Mouse (Mus musculus) urinary bladder, postnatal 36 days (tissue): ENCODE measurements around the gene Lipe.
A peak's percentile ranks its signal among the peaks of the same experiment; 100 is the strongest.

Experiments
- DNase-seq, 2 experiments: peaks; one replicate each; pipeline ENCODE4 v3.0.0; 2022; ENCODE audit warnings: low spot score in 2 of 2, mixed read lengths in 1 of 2

Lipe gene

DNA sequence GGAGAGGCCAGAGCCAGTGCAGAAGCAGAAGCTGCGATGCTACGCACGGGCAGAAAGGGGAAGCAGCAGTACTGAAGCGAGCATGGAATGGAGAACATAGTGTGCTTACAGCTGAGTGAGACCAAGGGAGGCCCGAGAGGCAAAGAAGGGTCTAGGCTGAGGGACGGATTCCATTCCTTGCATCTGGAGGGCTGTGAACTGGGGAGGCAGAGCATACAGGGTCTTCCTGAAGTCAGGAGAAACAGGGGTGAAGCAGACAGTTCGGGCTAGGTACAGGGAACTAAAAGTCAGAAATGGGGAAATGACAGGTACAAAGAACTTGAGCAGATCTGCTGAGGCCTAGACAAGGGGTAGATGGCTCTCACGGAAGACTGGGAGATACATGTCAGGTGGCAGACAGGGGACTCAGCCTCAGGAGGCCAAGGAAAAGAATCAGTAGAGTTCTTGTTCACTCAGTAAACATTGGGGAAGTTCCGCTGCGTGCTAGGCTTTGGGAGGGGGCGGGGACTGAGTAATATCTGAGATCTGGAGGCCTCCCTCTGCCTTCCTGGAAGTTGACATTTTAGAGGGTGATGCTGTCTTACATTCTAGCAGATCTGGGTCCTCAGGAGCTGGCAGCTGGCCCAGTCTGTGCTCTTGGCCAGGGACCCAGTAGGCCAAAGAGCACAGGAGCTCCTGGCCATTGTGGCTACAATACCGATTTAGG, 12.5 kb downstream of the Lipe start:
- peak; percentile 63 to 84 for DNase-seq

DNA sequence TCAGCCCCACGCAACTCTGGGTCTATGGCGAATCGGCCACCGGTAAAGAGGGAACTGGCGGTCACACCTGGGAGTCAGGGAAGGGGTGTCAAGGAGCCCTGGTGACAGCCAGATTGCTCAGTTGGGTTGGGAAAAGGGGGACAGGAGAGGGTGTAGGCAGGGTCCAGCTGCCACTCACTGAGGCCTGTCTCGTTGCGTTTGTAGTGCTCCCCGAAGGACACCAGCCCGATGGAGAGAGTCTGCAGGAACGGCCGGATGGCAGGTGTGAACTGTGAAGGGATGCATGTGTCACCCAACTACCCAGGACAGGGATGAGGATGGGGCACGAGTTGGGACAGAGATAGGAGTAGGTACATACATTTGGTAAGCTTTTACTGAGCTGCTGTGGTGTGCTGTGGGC, 13.3 kb downstream of the Lipe start:
- DNase-seq: no peak

DNA sequence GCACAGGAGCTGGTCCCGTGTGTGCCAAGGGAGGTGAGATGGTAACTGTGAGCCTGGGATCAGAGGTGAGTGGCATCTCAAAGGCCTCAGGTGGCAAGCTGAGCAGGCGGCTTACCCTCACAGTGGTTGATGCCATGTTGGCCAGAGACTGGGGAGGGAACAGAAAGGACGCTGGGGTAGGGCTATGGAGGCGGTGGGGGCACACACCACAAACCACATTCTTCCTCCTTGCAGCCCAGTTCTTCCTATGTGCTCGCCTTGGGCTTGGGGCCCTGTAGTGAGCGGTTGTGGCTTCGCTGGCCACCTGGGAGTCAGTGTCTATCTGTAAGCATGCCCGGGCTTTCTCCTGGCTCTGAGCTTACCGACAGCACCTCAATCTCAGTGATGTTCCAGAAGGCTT, 13.7 kb downstream of the Lipe start:
- no peak for DNase-seq

DNA sequence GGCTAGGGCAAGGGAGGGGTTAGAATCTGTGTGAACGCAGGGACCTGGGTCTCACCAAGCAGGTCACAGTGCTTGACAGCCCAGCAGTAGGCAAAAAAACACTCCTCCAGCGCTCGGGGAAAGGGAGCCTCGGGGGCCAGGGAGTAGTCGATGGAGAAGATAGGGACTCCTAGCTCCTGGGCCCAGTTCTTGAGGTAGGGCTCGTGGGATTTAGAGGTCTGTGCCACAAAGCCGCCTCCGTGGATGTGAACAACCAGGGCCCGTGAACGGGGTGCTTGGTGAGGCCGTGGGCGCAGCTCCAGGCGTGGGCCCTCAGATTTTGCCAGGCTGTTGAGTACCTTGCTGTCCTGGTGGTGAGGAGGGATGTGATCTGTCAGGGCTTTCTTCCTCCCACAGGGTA, 14.2 kb downstream of the Lipe start:
- no peak for DNase-seq

DNA sequence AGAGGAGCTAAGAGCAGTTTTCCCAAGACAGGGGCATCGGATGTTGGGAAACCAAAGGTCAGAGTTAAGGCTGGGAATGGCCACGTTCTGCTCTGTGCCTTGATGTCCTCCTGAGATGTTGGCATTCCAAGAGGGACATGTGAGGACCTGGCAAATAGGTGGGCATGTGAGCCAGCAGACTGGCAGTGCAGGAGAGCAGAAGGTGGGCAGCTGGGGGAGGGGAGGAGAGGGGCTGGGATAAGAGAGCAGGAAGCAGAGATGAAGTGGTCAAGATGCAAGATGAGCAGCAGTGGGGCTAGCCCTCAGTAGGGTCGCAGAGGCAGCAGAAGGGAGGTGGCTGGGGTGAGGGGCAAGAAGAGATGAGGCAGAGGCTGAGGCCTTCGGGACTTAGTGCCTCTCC, 14.6 kb downstream of the Lipe start:
- no peak for DNase-seq

DNA sequence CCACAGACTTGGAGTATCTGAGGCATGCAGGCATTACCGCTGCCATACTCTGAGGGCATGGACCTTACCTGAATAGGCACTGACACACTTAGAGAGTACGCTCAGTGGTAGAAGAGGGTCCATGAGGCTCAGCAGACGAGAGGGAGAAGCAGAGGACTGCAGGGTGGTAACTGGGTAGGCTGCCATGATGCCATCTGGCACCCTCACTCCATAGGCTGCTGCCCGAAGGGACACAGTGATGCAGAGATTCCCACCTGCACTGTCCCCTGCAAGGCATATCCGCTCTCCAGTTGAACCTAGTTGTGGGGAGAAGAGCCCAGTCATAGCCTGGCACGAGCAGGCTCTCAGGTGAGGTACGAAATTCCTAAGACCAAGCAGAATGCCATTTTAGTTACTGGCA, 15.1 kb downstream of the Lipe start:
- DNase-seq: no peak

DNA sequence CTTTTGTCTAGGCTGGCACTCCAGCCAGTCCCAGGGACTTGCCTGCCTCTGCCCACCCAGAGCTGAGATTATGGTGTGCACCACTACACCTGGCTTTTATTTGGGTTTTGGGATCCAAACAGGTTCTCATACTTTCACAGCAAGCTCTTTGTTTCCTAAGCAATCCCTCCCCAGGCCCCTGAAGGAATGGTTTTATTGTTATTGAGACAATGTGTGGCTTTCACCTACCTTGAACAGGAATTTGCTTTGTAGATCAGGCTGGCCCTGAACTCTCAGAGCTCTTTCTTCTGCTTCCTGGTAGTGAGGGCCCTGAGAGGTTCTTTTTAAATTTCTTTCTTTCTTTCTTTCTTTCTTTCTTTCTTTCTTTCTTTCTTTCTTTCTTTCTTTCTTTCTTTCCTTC, 16.0 kb downstream of the Lipe start:
- no peak for DNase-seq

DNA sequence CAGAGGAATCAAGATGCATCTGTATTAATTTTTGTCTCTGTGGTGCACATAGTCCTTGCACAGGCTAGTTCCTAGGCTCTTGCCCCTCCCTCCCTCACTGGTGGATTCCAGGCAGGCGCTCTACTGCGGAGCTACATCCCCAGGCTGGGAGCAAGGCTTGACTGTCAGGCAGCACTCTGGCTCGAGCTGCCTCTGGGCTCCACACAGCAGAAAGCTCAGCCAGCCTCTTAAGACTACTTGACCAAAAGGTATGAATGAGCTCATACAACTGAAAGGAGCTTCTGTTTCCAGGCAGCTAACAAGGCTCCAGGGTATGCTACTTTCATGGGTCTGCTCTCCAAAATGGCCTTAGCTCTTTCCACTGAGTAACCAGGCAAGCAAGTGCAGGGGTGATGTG, 17.2 kb downstream of the Lipe start:
- DNase-seq: no peak

DNA sequence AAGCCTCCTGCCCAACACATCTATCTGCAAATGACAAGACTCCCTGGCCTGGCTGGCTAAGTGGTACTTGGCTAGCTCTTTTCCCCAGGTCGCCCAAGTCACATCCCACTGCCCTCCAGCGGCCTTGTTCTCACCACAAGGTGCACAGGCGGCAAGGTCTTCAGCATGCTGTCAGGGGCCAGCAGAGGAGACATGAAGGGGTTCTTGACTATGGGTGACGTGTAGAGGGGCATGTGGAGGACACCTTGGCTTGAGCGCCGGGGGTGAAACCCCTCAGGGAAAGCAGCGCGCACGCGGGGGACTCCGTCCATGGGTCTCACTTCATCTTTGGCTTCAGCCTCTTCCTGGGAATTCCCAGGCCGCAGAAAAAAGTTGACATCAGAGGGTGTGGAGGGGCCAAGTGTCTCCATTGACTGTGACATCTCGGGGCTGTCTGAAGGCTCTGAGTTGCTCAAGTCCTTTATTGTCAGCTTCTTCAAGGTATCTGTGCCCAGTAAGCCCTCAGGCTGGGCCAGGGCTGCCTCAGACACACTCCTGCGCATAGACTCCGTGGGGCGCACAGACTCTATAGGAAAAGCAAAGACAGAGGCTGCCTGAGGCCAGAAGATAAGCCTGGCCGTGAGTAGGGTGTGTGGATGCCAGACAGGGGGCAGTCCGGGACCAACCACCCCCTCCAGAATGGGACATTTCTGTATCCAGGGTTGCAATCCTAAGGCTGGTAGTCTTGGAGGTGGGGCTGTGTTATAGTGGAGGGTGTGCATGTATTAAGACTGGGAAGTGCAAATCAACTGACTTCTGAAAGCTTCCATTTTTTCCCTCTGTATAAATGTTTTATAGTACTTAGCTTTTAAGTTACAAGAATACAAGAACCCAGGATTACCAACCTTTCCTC, 17.9 kb downstream of the Lipe start:
- no peak for DNase-seq

DNA sequence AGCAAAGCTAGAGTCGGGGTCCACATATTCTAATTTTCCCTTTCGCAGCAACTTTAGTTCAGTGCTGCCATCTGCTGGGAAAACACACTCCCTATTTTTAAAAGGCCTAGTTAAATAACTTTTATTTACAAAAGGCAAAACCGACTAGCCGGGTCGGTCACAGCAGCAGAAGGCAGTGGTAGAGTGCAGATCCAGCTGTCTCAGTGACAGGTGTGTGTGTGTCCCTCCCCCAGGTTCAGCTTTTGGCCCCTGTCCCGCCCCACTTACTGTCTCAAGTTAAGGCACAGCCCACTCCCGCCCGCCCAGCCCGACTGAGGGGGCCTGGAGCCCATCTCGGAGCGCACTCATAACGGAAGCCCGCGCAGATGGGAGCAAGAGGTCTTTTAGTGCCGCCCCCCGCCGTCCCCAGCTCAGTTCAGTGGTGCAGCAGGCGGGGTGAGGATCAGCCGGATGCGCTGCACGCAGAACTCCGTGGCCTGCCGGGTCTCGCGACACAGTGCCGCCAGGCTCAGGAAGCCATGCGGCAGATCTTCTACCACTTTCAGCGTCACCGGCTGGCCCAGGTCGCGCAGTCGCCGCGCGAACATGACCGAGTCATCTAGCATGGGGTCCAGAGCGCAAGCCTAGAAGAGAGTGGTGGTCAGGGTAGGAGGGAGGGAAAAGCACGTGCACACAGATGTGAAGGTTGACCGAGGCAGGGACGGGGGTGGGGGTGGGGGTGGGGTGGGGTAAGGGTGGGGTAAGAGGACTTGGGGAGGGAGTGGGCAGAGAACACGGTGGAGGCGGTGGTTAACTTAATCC, 18.8 kb downstream of the Lipe start:
- DNase-seq: peak in 1 of 2 experiments; percentile 25

DNA sequence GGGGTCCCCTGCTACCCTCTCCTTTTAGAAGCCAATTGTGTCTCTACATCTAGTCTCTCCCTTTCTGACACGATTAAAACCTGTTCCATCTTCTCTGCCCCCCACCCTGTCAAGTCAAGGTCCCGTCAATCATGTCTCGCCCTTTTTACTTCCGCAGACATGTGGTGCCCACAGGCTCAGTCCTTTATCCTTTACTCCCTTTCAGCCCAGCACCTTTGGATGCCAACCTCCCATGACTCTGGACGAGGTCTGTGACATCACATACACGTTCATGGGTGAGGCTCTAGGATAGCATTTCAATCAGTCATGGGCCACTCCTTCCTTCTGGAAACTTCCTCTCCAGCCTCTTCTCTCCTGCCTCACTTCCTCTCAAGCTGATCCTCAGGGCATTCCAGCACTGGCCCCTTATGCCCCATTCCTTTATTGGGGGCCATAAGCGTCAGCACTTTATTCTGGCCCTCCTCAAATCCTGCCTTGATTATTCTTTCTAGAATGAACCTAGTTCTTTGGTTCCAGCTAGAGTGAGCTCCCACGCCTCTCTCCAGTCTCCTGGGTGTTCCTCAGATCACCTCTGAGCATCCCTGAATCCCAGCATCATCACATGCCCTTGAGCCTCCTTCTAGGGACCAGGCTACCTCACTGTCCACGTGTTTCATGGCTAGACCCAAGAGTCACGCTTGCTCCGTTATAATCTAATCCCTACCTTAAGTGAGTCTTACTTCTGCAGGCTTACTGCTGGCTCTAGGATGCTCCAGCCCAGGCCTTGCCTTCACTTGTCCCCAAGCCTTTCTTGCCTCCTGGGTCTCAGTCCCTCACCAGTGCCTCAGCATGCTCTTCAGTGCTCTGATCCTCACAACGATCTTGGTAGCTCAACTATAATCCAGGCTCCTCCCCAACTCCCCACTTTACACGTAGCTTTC, 20.1 kb downstream of the Lipe start:
- no peak for DNase-seq

DNA sequence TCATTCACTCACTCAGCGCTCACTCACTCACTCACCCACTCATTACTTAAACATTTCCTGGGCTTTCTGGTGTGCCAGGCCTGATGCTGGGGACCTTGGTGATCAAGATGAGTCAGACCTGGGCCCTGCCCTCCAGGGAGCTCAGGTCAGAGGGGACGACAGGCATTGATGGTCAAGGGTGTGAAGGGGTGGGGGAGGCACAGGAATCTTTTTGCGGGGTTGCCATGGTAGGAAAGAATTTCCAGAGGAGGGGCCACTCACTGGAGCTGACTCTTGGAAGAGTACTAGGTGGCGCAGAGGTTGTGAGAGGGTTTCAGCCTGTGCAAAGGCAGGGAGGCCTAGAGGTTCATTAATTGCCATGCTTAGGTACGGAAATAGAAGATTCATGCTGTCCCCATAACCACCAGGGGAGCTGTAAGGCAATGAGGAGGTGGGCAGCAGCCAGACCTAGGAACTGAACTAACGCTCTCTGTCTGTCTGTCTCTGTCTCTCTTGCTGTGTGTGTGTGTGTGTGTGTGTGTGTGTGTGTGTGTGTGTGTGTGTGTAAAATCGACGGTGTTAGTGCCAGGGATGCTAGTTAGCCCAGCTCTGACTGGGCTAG, 21.3 kb downstream of the Lipe start:
- no peak for DNase-seq

DNA sequence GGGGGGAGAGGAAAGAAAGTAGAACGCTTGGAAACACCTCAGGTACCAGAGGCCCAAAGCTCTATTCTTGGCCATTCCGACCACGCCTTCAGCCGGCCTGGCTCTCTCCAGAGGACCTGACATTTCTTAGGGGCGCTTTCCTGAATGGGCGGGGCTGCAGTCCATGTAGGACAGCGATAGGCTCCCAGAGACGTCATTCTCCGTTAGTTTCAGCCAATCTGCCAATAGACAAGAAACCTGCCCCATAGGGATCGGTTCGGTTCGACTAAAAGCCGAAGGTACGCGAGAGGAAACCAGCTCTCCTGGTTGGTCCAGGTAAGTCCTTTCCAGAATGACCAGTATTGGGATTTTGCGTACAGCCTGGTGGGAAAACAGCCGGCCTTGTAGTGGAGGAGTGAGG, 22.0 kb downstream of the Lipe start:
- DNase-seq: peak; percentile 83 to 85

DNA sequence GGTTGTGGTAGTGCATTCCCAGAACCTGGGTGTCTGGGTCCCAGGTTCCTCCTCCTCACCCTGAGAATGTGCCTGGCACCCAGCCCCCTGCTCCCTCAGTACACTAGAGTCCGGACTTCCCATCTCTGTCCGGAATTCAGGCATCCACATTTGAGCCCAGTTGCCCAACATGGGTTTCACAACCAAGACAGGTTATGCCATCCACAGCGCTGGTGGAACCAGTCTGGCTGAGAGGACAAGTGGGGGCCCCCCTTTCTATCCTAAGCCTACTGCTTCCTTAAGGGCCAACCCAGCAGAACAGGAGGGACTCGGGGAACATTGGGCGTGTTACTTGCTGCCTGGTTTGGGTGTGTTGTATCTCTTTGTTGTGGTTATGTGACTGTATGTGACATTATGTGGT, 26.1 kb downstream of the Lipe start:
- DNase-seq: no peak

DNA sequence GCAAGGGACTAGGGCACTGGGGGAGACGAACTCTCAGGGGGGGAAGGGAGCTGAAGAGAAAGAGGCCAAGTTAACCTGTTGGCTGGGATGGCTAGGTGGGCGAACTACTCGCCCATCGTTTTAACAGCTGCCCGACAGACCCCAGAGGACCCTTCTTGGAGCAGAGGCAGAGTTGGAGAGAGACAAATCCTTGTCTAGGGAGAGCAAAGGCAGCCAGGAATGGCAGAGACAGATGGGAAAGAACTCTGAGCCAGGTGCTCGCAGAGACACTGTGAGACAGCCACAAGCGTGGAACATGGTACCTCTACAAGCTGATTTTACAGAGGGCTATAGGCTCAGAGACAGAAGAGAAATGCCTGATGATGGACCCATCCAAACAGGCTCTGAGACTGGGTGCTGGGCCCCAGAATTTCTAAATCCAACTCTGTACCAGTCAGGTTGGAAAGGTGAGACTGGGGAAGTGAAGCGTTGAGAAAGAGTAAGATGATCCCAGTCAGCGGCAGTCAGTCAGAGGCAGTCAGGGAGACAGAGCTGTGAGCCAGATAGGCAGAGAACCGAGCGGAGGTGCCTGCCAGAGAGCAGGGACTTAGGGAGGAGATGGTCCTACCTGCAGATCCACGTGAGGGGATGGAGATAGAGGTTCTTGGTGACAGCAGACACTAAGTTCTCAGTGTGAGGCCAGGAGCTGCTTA, 29.3 kb downstream of the Lipe start, which contains the start of gene Cnfn:
TSS of gene Cnfn (minus strand) at position 667 of the 692 bp plus-strand sequence.
- no peak for DNase-seq

DNA sequence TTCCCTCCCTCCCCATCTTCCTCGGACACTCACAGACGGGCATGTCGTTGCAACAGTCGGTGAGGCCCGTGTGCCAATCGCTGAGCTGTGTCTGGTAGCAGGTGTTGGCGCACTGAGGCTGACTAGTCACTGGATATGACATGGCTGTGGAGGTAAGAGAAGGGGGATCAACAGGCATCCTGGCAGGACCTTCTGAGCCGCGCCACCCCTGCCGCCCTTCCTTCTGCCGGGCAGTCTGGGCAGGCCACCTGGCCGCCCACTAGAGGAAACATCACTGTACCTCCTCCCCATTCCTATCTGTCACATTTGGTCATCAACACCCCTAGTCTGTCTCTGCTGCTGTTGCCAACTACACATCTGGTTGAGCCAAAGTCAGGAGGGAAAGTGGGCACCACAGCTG, 30.2 kb downstream of the Lipe start:
- no peak for DNase-seq

DNA sequence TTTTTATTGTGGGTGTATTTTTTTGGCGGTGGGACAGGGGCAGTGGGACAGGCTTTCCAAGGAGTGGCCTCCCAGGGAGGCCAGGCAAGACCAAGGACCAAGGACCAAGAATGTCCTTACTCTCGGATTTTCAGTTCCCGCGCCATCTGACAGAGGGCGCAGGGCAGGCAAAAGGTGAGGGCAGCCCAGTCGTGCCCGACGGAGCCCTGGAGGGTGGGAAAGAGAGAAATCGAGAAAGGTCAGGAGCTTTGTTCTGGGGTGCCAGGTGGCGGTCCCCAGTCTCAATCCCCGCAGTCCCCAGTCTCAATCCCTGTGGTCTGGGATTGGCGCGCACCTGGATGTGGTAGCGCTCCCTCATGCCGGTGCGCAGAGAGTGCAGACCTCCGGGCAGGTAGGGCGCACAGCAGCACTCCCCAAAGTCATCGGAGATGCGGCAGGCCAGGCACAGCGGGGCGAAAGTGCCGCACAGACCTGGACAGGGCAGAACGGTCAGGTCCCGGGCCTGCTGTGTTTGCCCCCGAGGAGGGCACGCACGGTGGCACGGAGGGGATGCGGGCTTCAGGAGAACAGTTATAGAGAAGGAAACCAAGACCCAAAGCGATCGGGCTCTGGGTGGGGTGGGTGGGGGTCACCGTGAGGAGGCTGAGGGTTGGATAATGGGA, 30.7 kb downstream of the Lipe start:
- DNase-seq: no peak

DNA sequence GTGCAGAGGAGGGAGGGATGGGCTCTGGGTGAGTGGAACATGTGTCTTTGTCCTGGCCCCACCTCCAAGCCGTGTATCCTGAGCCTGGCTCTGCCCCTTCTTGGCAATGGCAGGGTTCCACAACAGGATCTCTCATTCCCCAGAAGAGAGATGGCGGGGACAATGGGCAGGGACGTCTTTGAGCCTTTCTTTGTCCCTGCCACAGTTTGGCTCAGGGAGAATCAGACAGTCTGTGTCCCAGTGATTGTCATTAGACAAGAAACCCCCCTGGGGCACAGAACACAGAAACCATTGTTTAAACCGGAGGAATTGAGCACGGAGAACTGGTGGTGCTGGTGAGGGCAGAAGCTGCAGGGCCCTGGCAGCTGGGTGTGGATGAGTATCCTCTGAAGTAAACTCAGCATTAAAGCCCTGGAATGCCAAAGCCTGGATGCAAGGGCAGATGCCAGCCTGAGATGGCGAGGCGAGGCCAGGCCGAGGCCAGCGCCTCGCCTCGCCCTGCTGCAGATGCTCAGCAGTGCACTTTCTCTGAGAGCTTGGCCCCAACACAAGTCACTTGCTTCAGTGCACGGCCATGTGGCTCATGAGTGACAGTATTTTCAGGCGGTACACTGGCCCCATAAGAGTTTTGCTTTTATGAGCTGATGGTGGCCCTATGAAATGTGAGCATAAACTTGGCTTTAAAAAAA, 32.4 kb downstream of the Lipe start:
- DNase-seq: no peak

DNA sequence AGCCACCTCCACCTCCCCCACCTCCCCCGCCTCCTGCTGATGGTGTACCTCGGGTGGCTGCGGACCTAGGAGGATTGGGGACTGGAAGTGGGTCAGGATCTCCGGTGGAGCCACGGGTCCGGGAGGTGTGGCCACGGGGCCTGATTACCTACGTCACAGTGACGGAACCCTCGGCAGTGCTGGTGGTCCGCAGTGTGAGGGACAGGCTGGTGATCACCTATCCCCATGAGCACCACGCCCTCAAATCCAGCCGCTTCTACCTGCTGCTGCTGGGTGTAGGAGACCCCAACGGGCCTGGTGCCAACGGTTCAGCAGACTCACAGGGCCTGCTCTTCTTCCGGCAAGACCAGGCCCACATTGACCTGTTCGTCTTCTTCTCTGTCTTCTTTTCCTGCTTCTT, 34.9 kb downstream of the Lipe start:
- DNase-seq: no peak
